Mouse (Mus musculus) E14TG2a.4 (cell line): Measurements from ENCODE around the gene Mst1.

Experiments used
- H3K27me3 ChIP-seq: 2 replicates; pipeline ENCODE4 v1.6.1; 2014; ENCODE audit warnings: low read length, control low read depth; ENCODE audit not compliant: insufficient read depth
- H3K36me3 ChIP-seq: 2 replicates; pipeline ENCODE4 v1.6.1; 2014; ENCODE audit warnings: low read length, control low read depth; ENCODE audit not compliant: insufficient read depth
- H3K4me1 ChIP-seq: replicated peaks from 2 replicates; pipeline ENCODE4 v1.6.1; 2014; ENCODE audit warnings: low read depth, low read length, control low read depth
- H3K4me3 ChIP-seq: replicated peaks from 2 replicates; pipeline ENCODE4 v1.5.1; 2014; ENCODE audit warnings: mild to moderate bottlenecking, low read length
- H3K9me3 ChIP-seq: 2 replicates; pipeline ENCODE4 v1.6.1; 2014; ENCODE audit warnings: low read length, control low read depth
- CTCF ChIP-seq: conservative IDR thresholded peaks from 2 replicates; pipeline ENCODE4 v1.5.1; 2014; ENCODE audit warnings: low read length
- NANOG ChIP-seq: IDR thresholded peaks from 2 replicates; pipeline ENCODE4 v1.6.1; 2014; ENCODE audit warnings: borderline replicate concordance, low read length, mixed read lengths
- POU5F1 ChIP-seq: IDR thresholded peaks from 2 replicates; pipeline ENCODE4 v1.6.1; 2014; ENCODE audit warnings: low read length, borderline replicate concordance

Mst1 gene

DNA sequence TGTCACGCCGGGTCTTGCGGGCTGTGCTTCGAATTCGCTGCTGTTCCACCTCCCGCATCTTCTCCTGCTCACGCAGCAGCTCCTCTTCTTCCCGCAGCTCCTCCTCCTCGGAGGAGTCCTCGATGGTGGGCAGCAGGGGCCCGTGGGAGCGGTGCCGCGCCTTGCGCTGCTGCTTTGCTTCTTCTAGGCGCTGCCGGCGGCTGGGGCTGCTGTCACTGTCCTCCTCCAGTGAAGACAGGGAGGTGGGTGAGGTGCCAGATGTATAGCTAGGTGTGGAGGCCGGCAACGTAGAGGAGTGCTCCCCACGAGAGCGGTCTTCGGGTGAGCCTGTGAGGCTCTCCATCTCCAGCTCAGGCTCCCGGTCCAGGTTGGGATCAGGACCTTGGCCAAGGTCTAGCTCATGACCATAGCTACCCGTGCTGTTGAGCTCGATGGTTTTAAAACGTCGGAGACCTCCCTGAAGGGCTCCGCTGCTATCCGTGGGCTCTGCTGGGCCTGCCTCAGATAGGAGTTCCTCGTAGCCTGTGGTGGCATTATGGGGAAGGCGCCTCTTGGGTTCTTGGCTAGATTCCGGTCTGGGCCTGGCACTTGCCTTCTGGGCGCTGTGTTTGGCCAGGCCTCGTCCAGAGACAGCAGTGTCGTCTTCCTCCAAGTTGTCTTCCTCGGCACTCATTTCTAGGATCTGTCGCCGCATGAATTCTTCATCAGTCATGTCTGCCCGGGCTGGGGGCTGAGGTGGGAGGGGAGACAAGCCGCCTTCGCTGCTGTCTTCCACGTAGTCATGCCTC, 35.2 kb downstream of the Mst1 start:
- TF ChIP-seq CTCF (no peak), NANOG (no peak)
- Histone ChIP-seq H3K36me3 (no peaks in the 10 kb centered on the region), H3K4me3 (peak overlapping the region; percentile 68), H3K4me1 (peaks cover 43% of the 10 kb centered on the region), H3K9me3 (no peaks in the 10 kb centered on the region), H3K27me3 (peaks cover 80% of the 10 kb centered on the region)

DNA sequence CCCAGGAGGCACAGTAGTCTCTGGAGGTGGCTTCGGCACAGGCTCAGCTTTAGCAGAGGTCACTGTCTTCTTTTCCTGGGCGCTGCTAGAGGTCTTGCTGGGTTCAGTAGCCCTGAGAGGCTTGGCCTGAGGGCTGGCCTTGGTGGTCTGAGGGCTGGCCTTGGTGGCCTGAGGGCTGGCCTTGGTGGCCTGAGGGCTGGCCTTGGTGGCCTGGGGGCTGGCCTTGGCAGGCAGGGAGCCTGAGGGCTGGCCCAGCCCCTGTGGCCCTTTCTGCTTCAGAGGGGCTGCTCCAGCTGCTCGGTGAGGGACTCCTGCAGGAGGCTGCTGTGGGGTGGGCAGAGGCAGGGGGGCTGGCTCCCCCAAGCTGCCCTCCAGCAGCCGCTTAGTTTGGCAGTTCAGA, 36.9 kb downstream of the Mst1 start:
- Histone ChIP-seq H3K36me3 (no peaks in the 10 kb centered on the region), H3K9me3 (no peaks in the 10 kb centered on the region), H3K27me3 (peaks cover 68% of the 10 kb centered on the region), H3K4me3 (no peak overlapping the region), H3K4me1 (peaks cover 28% of the 10 kb centered on the region)
- no peak for TF ChIP-seq CTCF
- TF ChIP-seq NANOG: no peak

DNA sequence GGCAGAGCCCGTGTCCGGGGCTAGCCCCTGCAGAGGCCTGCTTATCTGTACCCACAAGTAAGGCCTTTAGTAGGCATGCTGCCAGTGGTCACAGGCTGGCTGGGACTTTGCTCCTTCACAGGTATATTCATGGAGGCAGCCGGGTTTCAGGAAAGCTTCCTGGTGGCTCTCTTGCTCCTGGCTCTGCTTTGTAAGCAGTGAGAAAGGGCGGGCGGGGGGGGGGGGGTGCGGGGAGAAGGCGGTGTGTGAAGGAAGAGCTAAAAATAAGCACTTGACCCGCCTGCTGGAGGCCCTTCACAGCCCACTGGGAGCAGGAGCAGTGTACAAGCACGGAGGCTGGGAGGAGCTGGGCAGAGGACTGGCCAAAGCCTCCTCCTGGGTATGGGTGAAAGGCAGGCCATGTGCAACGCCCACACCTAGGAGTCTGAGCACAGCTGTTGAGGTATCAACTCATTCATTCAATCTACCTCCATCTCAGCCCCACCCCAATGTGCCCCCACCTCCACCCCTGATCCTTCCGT, 39.7 kb downstream of the Mst1 start:
- Histone ChIP-seq H3K36me3 (no peaks in the 10 kb centered on the region), H3K4me1 (peaks cover 13% of the 10 kb centered on the region), H3K27me3 (peaks cover 40% of the 10 kb centered on the region), H3K4me3 (no peak overlapping the region), H3K9me3 (no peaks in the 10 kb centered on the region)
- TF ChIP-seq POU5F1: no peak
- no peak for TF ChIP-seq NANOG
- no peak for TF ChIP-seq CTCF

DNA sequence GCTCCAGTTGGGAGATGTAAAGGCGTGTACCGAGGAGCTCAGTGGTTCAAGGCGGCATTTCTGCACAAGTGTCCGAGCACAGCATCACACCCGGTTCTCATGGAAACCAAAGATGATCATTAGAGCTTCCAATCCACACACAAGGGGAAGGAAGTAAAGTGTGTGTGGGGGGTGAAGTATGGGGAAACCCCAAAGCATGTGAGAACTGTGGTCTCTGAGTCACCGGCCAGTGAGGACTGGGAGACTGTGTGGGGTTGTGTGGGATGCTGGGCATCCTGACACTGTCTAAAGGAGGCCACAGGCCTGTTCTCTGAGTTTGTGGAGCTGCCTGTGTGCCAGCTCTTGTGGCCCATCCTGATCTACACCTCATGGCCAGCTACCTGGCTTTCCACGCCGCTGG, 40.4 kb downstream of the Mst1 start:
- Histone ChIP-seq H3K9me3 (no peaks in the 10 kb centered on the region), H3K4me3 (no peak overlapping the region), H3K36me3 (no peaks in the 10 kb centered on the region), H3K4me1 (peaks cover 5% of the 10 kb centered on the region), H3K27me3 (peaks cover 32% of the 10 kb centered on the region)
- TF ChIP-seq CTCF (no peak), NANOG (no peak), POU5F1 (no peak)

DNA sequence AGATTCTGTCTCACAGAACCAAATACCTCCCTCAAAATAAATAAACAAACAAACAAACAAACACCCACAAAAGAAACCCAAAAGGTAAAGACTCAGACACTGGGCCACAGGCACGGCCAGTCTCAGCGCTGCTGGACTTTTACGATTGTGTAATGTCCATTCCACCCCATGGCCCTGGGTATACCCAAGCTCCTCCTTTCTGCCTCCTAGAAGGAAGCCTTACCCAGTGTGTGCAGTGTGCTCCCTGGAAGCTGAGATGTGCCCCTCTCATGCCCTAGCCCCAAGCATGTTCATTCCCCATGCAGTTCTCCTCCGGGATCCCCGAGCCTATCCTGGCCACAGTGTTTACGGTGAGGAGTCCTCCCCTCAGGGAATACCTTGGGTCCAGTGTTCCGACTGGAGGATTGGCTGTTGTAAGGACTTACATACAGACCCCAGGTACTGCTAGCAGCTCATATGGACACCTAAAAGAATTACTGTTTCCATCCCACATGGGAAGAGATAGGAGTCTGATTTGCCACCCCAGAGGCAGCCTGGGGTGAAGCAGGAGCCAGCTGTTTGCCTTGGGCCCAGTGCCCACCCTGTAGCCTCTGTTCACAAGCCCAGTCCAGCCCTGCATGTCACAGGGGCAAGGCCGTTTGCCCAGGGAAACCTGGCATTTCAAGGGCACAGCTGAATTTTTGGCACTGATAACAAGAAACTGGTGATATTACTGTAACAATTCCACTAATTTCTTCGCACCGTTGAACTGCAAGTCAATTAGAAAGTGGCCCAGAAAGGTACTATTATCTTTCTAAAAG, 41.1 kb downstream of the Mst1 start:
- no peaks in the 10 kb centered on the region for H3K9me3 ChIP-seq
- no peak overlapping the region for H3K4me3 ChIP-seq
- H3K4me1 ChIP-seq: peaks cover 5% of the 10 kb centered on the region
- H3K27me3 ChIP-seq: peaks cover 25% of the 10 kb centered on the region
- TF ChIP-seq NANOG (no peak), CTCF (no peak), POU5F1 (no peak)
- no peaks in the 10 kb centered on the region for H3K36me3 ChIP-seq

DNA sequence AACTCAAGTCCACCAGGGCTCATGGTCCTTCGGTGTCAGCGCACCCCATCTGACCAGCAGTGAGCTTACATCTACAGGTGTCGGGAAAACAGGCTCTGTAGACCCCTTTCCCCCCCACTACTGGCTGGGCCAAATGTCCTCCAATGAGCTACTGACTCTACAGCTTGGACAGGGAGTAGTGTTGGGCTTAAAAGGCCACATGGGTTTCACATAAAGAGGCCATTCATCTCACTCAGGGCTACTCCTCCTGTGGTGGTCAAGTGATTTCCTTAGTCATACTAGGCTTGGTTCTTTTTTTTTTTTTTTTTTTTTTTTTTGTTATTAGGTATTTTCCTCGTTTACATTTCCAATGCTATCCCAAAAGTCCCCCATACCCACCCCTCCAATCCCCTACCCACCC, 43.7 kb downstream of the Mst1 start:
- Histone ChIP-seq H3K36me3 (no peaks in the 10 kb centered on the region), H3K4me3 (no peak overlapping the region), H3K4me1 (peaks cover 9% of the 10 kb centered on the region), H3K9me3 (no peaks in the 10 kb centered on the region), H3K27me3 (peaks cover 16% of the 10 kb centered on the region)
- TF ChIP-seq NANOG: no peak
- no peak for TF ChIP-seq POU5F1
- TF ChIP-seq CTCF: no peak

DNA sequence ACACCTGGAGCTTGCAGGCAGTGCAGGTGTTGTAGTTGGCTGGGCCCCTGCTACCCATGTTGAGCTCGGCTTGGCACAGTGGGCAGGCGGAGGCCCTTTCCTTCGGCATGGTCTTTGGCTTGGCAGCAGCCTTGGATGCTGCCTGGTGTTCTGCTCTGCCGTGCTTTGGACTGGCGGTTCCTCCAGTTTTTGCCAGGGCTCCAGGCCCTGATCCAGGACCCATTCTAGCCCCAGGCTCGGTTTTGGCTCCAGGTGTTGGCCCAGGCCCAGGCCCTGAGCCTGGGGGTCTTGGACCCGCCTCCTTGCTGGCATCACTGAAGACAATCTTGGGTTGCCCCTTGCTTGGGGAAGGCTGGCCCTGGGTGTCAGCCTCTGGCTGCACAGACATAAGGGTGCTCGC, 45.5 kb downstream of the Mst1 start:
- peaks cover 9% of the 10 kb centered on the region for H3K4me1 ChIP-seq
- H3K36me3 ChIP-seq: no peaks in the 10 kb centered on the region
- H3K9me3 ChIP-seq: no peaks in the 10 kb centered on the region

DNA sequence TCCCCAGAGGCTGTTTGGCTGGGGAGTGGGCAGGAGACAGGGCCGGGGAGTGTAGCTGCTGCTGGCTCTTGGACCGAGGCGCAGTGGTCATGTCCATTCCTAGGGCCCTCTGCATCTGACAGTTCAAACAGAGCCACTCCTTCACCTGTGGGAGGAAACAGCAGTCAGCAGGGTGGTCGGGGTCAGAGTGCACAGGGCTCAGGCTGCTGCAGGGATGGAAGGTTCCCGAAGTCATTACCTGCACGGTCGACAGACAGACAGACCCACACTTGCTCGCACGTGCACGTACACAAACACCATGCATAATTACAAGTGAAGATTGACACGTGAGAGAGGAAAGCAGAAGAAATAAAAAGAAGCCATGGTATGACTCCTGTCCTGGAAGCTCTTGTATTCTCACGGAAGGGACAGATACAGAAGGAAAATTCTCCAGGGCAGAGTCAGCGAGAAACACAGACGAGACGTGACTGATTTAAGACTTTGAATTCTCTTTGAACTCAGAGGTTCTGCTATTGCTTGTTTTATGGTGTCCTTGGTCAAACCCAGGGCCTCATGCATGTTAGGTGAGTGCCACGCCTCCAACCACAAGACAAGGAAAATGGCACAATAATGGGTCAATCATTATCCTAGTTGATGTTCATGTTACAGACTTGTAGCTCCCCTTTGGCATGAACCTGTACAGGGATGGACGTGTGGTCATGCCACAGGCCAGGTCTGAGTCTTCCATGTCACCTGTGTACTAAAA, 46.4 kb downstream of the Mst1 start:
- Histone ChIP-seq H3K9me3 (no peaks in the 10 kb centered on the region), H3K4me3 (peak overlapping the region; percentile 70), H3K27me3 (peaks cover 25% of the 10 kb centered on the region), H3K36me3 (no peaks in the 10 kb centered on the region), H3K4me1 (peaks cover 9% of the 10 kb centered on the region)
- no peak for TF ChIP-seq NANOG
- no peak for TF ChIP-seq CTCF
- TF ChIP-seq POU5F1: no peak

More for the DNA sequence above, 45.5 kb downstream of the Mst1 start:
- peaks cover 27% of the 10 kb centered on the region for H3K27me3 ChIP-seq
- TF ChIP-seq NANOG: no peak
- no peak for TF ChIP-seq CTCF
- no peak for TF ChIP-seq POU5F1
- peak overlapping the region; percentile 70 for H3K4me3 ChIP-seq
